Mouse (Mus musculus) forebrain, embryonic 16.5 days (tissue): Measurements from ENCODE around the gene Ube2c. TPM values are rescaled to one million over a fixed set of nuclear protein-coding genes. Genes with fewer than 3 reads are reported as not detected.

Source experiments
- ATAC-seq: fragments of 200-750 bp; cut with Nextera tagmentation; 2 replicates; pipeline ENCODE4 v1.8.0; 2017; ENCODE audit warnings: mild to moderate bottlenecking, moderate library complexity
- H3K27ac ChIP-seq: fragments of 300-500 bp; sonication (generic); 2 replicates; pipeline ENCODE4 v1.5.1; 2014; ENCODE audit warnings: low read length, control low read depth
- H3K27me3 ChIP-seq: fragments of 300-500 bp; sonication (generic); replicated peaks from 2 replicates; pipeline ENCODE4 v1.6.1; 2014; ENCODE audit warnings: low read length; ENCODE audit not compliant: control insufficient read depth, insufficient read depth
- H3K36me3 ChIP-seq: fragments of 300-500 bp; sonication (generic); 2 replicates; pipeline ENCODE4 v1.6.1; 2014; ENCODE audit not compliant: control insufficient read depth, insufficient read depth
- H3K4me1 ChIP-seq: fragments of 300-500 bp; sonication (generic); replicated peaks from 2 replicates; pipeline ENCODE4 v1.6.1; 2014; ENCODE audit warnings: low read length; ENCODE audit not compliant: control insufficient read depth, insufficient read depth
- H3K4me2 ChIP-seq: fragments of 300-500 bp; sonication (generic); 2 replicates; pipeline ENCODE4 v1.6.1; 2014; ENCODE audit warnings: mild to moderate bottlenecking, low read length, control low read depth
- H3K4me3 ChIP-seq: fragments of 300-500 bp; sonication (generic); replicated peaks from 2 replicates; pipeline ENCODE4 v1.5.1; 2014; ENCODE audit warnings: mild to moderate bottlenecking, low read length, control low read depth
- H3K9ac ChIP-seq: fragments of 300-500 bp; sonication (generic); replicated peaks from 2 replicates; pipeline ENCODE4 v1.6.1; 2014; ENCODE audit warnings: low read depth, low read length, control low read depth
- H3K9me3 ChIP-seq: fragments of 300-500 bp; sonication (generic); 2 replicates; pipeline ENCODE4 v1.6.1; 2016; ENCODE audit warnings: low read length; ENCODE audit not compliant: control insufficient read depth
- WGBS: fragments of 180-500 bp; shearing (Covaris S2); extraction: QIAGEN DNeasy Blood & Tissue Kit; methylation state at CpG from one replicate; pipeline ENCODE4 v1.1.7; 2014; 5-methylcytosine and 5-hydroxymethylcytosine counted together
- polyA plus RNA-seq: library from polyadenylated mRNA; unstranded; fragments of >200 nt; fragmentation: Nextera tagmentation; extraction: Ambion mirVana; gene quantifications from 2 replicates; pipeline ENCODE4 v1.2.1, GENCODE M21; 2015

Ube2c gene
- polyA plus RNA-seq, 1 experiment from 2014 or later, result 148 TPM

DNA sequence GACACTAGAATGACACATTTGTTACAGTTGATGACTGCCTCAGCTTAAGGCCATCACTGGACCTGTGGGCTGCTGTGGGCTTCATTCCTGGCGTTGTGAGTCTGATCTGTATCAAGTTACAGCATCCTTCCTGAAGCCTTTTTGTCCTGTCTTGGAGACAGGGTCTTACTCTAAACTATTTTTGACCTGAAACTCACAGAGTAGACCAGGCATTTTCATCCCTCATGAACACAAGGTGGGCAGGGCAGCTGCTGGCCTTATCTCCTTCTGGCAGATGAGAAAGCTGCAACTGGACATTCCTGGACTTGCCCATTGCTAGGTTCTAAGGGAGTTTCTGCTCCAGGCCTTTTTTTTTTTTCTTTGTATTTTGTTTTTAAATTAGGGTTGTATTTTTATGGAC, 11.0 kb upstream of the Ube2c start:
- Histone ChIP-seq H3K9ac (no peak overlapping the region), H3K9me3 (no peaks in the 10 kb centered on the region), H3K4me3 (no peak overlapping the region), H3K4me1 (no peaks in the 10 kb centered on the region), H3K4me2 (no peak overlapping the region), H3K27ac (no peak overlapping the region), H3K27me3 (no peaks in the 10 kb centered on the region), H3K36me3 (peaks cover 49% of the 10 kb centered on the region)
- ATAC-seq, result no peak
- WGBS, result 82% methylated on average over 1 of the region's 1 CpGs

DNA sequence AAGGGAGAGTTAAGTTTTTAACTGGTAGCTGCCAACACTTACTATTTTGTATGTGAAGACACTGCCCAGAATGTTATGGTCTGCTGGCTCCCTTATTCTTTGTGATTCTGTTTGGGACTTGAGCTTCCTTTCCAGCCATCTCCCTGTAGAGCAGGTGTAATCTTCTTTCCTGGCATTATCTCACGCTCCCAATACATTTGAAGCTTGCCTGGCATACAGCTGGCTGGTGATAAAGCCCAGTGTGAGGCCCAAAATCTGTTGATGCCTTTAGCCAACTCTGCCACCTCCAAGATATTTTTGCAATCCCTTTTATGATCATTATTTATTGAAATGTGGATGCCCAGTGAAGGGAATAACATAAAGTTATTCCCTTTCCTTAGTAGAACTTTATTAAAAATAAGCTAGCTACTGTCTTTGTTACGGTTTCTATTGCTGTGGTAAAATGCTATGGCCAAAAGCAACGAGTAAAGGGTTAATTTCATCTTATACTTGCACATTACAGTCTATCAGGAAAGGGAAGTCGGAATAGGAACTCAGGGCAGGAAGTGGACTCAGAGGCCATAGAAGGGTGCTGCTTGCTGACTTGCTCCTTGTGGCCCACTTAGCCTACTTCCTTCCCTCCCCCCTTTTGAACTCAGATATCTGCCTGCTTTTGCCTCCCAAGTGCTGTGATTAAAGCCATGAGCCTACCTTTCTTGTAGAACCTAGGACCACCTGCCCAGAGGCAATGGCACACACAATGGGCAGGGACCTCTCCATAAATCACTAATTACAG, 9.5 kb upstream of the Ube2c start:
- Histone ChIP-seq H3K4me2 (no peak overlapping the region), H3K27me3 (no peaks in the 10 kb centered on the region), H3K4me3 (no peak overlapping the region), H3K9me3 (no peaks in the 10 kb centered on the region), H3K27ac (no peak overlapping the region), H3K36me3 (peaks cover 40% of the 10 kb centered on the region), H3K9ac (no peak overlapping the region), H3K4me1 (no peaks in the 10 kb centered on the region)
- WGBS, result 90% methylated on average over 4 of the region's 4 CpGs
- ATAC-seq, result no peak

DNA sequence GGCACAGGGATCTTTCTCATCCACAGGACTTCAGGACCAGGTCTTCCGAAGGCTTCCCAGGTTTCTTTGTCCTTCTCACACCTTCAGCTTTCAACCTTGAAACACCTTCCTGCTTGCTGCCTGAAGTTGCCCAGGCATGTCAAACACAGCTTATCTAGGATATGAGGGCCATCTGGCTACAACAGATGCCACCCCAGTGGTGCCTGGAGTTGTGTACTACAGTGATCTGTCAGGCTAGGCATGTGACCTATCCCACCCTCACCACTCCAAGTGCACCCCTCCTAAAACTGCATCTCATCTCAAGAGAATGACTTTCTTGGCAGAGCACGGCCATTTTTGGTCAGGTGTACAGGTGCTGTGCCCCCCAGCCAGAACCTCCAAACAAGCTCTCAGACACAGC, 8.2 kb upstream of the Ube2c start:
- Histone ChIP-seq H3K27me3 (no peaks in the 10 kb centered on the region), H3K4me3 (no peak overlapping the region), H3K9me3 (no peaks in the 10 kb centered on the region), H3K9ac (no peak overlapping the region), H3K4me1 (no peaks in the 10 kb centered on the region), H3K27ac (no peak overlapping the region), H3K4me2 (no peak overlapping the region), H3K36me3 (peaks cover 47% of the 10 kb centered on the region)
- WGBS, result 90% methylated on average over 2 of the region's 2 CpGs
- ATAC-seq, result no peak

DNA sequence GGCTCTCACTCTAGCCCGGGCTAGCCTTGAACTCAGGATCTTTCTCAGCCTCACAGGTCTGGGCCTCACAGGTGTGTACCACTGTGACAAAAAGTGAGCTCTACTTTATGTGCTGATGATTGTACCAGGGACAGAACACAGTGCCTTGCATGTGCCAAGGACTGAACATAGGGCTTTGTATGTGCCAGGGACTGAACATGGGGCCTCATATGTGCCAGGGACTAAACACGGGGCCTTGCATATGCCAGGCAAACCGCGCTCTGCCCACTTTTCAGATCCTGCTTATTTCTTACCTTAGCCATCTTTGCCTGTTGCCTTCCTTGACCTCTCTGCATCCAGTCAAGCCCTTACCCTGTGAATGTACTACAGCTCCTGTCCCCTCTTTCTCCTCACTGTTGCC, 7.7 kb upstream of the Ube2c start:
- Histone ChIP-seq H3K27ac (no peak overlapping the region), H3K4me1 (no peaks in the 10 kb centered on the region), H3K27me3 (no peaks in the 10 kb centered on the region), H3K36me3 (peaks cover 47% of the 10 kb centered on the region), H3K4me3 (no peak overlapping the region), H3K9ac (no peak overlapping the region), H3K4me2 (no peak overlapping the region), H3K9me3 (no peaks in the 10 kb centered on the region)
- 100% methylated on average over 4 of the region's 4 CpGs for WGBS
- no peak for ATAC-seq

DNA sequence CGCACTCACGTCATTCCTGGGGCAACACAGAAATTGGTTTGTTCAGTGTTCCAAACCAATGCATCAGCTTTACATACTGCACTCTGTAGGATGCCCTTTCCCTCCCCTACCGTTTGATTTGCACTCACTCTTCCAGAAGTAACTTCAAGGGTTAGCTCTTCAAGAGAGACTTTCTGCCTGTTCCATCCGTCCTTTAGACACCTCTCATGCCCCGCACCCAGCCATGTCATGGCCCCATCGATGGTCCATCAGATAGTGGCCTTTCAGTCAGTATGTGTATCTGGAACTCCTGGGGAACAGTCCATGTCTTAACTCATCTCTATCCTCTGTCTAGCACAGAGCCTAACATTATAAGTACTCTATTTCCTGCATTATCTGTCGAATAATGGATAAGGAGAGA, 7.1 kb upstream of the Ube2c start:
- ATAC-seq, result no peak
- Histone ChIP-seq H3K9me3 (no peaks in the 10 kb centered on the region), H3K27ac (no peak overlapping the region), H3K36me3 (peaks cover 44% of the 10 kb centered on the region), H3K4me1 (no peaks in the 10 kb centered on the region), H3K4me2 (no peak overlapping the region), H3K4me3 (no peak overlapping the region), H3K27me3 (no peaks in the 10 kb centered on the region), H3K9ac (no peak overlapping the region)
- WGBS, result 93% methylated on average over 7 of the region's 7 CpGs

DNA sequence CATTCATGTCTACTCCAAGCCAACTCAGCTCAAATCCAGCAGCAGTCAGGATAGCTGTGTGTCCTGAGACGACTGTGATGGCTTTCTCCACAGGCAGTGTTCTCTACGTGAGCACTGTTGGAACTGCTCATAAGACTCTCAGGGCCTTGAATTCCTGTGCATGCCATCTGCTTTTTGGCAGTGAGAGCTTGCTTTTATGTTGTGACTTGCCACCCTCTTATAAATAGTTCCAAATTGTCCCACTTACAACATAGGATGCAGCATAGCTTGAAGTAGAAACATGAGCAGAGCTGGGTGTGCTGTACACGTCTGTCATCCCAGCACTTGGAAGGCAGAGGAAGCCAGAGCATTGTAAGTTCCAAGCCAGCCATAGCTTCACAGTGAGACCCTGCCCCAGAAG, 3.9 kb upstream of the Ube2c start:
- Histone ChIP-seq H3K4me3 (no peak overlapping the region), H3K27me3 (no peaks in the 10 kb centered on the region), H3K9ac (no peak overlapping the region), H3K4me2 (no peak overlapping the region), H3K4me1 (peaks cover 10% of the 10 kb centered on the region), H3K36me3 (peaks cover 28% of the 10 kb centered on the region), H3K27ac (no peak overlapping the region), H3K9me3 (no peaks in the 10 kb centered on the region)
- ATAC-seq, result no peak
- WGBS, result 77% methylated on average over 3 of the region's 3 CpGs

DNA sequence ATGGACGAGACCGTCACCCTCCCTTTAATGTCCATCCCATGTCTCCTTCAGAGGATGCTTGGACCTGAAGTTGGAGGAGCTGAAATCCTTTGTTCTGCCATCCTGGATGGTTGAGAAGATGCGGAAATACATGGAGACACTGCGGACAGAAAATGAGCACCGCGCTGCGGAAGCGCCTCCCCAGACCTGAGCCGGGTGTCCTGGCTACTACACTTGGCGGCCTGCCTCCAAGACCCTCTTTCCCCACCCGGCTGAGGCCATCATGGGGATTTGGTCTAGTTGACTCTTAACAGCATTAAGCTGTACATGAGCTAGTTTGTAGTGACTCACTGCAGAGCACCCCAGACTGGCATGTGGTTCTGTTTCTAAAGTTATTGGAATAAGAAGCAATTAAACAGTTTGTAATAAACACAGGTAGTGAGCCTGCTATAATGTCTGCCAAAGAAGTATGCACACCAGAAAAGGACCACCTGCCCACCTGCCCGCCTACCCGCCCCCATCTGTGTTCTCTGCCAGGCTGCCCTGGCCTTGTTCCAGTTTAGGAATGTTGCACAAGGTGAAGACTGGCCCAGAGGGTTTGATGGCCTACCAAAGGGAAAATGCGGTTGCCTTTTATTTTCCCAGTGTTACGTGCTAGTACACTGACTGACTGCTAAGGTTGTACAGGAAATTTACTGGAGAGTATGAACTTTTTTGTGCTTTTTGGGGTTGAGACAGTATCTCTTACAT, 1.7 kb upstream of the Ube2c start:
- no peak for ATAC-seq
- no peak overlapping the region for H3K27ac ChIP-seq
- peaks cover 16% of the 10 kb centered on the region for H3K36me3 ChIP-seq
- no peak overlapping the region for H3K9ac ChIP-seq
- no peaks in the 10 kb centered on the region for H3K27me3 ChIP-seq
- peaks cover 25% of the 10 kb centered on the region for H3K4me1 ChIP-seq
- H3K9me3 ChIP-seq, result no peaks in the 10 kb centered on the region
- 91% methylated on average over 15 of the region's 15 CpGs for WGBS
- H3K4me3 ChIP-seq, result no peak overlapping the region
- no peak overlapping the region for H3K4me2 ChIP-seq

DNA sequence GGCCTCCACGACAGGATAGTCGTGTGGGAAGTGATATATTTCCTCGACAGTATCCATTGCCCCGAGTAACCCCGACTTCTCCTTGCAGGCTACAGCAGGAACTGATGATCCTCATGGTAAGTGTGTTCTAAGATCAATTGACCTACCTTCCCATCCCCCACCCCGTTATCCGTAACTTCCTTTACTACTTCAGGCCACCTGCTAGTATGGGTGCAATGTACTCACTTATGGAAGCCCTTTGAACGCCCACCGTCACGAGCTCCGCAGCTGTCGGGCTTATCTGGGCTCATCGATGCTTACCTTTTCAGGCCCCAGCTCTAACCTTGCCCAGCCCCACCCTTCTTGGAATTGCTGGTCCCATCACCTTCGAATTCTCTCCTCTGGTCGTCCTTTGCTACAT, 581 bp downstream of the Ube2c start:
- H3K27me3 ChIP-seq, result no peaks in the 10 kb centered on the region
- 3% methylated on average over 15 of the region's 15 CpGs for WGBS
- no peak for ATAC-seq
- H3K4me3 ChIP-seq, result peak overlapping the region; percentile 85
- peak overlapping the region; percentile 89 for H3K4me2 ChIP-seq
- H3K9me3 ChIP-seq, result no peaks in the 10 kb centered on the region
- peaks cover 16% of the 10 kb centered on the region for H3K36me3 ChIP-seq
- H3K9ac ChIP-seq, result peak overlapping the region; percentile 60
- H3K27ac ChIP-seq, result no peak overlapping the region
- H3K4me1 ChIP-seq, result peaks cover 25% of the 10 kb centered on the region

DNA sequence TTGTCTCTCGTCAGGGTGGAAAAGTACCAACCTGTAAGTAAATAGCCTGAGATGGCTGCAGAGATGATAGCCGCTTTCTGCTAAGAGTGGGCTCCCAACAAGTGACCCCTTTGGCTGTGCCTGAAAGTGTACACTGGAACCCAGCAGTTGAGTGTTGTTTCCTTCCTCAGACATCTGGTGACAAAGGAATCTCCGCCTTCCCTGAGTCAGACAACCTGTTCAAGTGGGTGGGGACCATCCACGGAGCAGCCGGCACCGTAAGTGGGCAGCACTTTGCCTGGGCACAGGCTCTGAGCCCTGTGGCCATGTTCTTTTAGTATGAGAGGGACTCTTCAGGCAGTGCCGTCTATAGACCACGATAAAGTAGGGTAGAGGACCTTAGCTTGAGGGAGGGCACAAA, 1.4 kb downstream of the Ube2c start:
- peaks cover 9% of the 10 kb centered on the region; the same call in 1 of the 2 replicates for H3K36me3 ChIP-seq
- H3K4me3 ChIP-seq, result peak overlapping the region; percentile 85
- peaks cover 25% of the 10 kb centered on the region for H3K4me1 ChIP-seq
- no peak overlapping the region for H3K27ac ChIP-seq
- no peaks in the 10 kb centered on the region for H3K27me3 ChIP-seq
- H3K4me2 ChIP-seq, result peak overlapping the region; percentile 89
- H3K9ac ChIP-seq, result no peak overlapping the region
- WGBS, result 77% methylated on average over 8 of the region's 8 CpGs
- no peaks in the 10 kb centered on the region for H3K9me3 ChIP-seq
- no peak for ATAC-seq
